Mouse (Mus musculus) embryonic facial prominence, embryonic 14.5 days (tissue): ENCODE measurements at regions not wholly inside any gene's neighbourhood (a gene's known extent, or its start where the extent isn't known, plus 50 kb on each side); places are given as distances from the start of the nearest gene placed in this dataset.
A peak's percentile ranks its signal among the peaks of the same experiment; 100 is the strongest.

Experiments
- ATAC-seq: fragments of 200-750 bp; cut with Nextera tagmentation; 2 replicates; pipeline ENCODE4 v1.8.0; 2017; ENCODE audit warnings: low read depth, moderate number of reproducible peaks, moderate TSS enrichment
- DNase-seq: peaks from one replicate; pipeline ENCODE4 v3.0.0-alpha.2; 2015; ENCODE audit warnings: low spot score
- H3K27ac ChIP-seq: fragments of 300-500 bp; sonication (generic); replicated peaks from 2 replicates; pipeline ENCODE4 v1.5.1; 2014; ENCODE audit warnings: low read depth, mild to moderate bottlenecking, low read length, moderate library complexity
- H3K27me3 ChIP-seq: fragments of 300-500 bp; sonication (generic); replicated peaks from 2 replicates; pipeline ENCODE4 v1.6.1; 2014; ENCODE audit warnings: low read length; ENCODE audit not compliant: control insufficient read depth, insufficient read depth
- H3K36me3 ChIP-seq: fragments of 300-500 bp; sonication (generic); 2 replicates; pipeline ENCODE4 v1.6.1; 2014; ENCODE audit warnings: low read length, mixed read lengths; ENCODE audit not compliant: control insufficient read depth, insufficient read depth
- H3K4me1 ChIP-seq: fragments of 300-500 bp; sonication (generic); 2 replicates; pipeline ENCODE4 v1.6.1; 2014; ENCODE audit warnings: antibody characterized with exemption, low read length; ENCODE audit not compliant: control insufficient read depth, insufficient read depth
- H3K4me2 ChIP-seq: fragments of 300-500 bp; sonication (generic); 2 replicates; pipeline ENCODE4 v1.6.1; 2014; ENCODE audit warnings: low read depth, mild to moderate bottlenecking, low read length, moderate library complexity, mixed read lengths
- H3K4me3 ChIP-seq: fragments of 300-500 bp; sonication (generic); 2 replicates; pipeline ENCODE4 v1.5.1; 2014; ENCODE audit warnings: low read depth, mild to moderate bottlenecking, low read length
- H3K9ac ChIP-seq: fragments of 300-500 bp; sonication (generic); 2 replicates; pipeline ENCODE4 v1.6.1; 2014; ENCODE audit warnings: low read depth, mild to moderate bottlenecking, low read length, moderate library complexity, mixed read lengths
- H3K9me3 ChIP-seq: fragments of 300-500 bp; sonication (generic); 2 replicates; pipeline ENCODE4 v1.6.1; 2016; ENCODE audit warnings: low read length; ENCODE audit not compliant: control insufficient read depth
- WGBS: fragments of 180-500 bp; shearing (Covaris S2); extraction: QIAGEN DNeasy Blood & Tissue Kit; methylation state at CpG from one replicate; pipeline ENCODE4 v1.1.7; 2014; 5-methylcytosine and 5-hydroxymethylcytosine counted together

DNA sequence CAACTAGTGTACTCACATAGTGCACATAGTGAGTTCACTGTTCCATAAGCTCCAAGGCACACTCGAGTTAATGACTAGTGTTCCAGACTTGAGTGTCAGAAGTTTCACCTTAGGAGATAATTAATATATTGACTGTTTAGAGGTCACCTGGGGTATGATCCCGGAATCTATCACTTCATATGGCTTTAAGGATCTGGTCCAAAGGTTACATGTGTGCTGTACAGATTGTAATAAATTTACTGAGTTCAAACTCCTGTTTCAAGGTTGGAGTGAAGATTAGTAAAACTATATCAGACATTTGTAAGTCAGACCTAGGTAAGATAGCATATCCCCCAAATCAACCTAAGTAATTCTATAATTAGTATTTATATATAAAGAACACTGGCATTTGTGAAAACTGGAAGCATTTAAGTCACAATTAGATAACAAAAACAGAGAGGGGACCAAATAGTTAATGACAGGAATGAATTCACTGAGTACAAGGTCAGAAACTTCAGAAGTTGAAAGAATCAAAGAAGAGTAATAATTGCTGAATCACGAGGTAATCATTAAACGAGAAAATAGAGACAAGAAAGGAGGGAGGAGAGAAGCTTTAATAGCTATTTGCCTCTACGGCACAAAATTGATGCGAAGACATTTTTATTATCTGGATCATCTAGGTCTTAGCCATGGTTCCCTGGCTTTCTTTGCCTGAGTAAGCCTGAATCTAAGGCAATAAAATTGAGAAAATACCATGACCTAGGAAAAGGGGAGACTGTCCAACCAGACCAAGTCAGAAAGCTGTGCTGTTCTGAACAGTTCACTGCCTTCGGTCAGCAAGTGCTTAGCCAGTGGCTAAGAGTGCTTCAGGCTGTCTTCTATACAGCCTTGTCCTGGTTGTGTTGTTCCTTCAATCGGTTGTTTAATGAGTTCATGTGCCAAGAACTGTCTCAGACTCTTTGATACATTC lies 112.6 kb upstream of the Zfand5 start:
- H3K27me3 ChIP-seq = no peaks in the 10 kb centered on the region
- H3K36me3 ChIP-seq = no peaks in the 10 kb centered on the region
- H3K9me3 ChIP-seq = no peaks in the 10 kb centered on the region
- no peak overlapping the region for H3K4me3 ChIP-seq
- 63% methylated on average over 8 of the region's 8 CpGs for WGBS
- ATAC-seq (no peak), DNase-seq (no peak)
- no peak overlapping the region for H3K27ac ChIP-seq
- no peaks in the 10 kb centered on the region for H3K4me1 ChIP-seq
- no peak overlapping the region for H3K9ac ChIP-seq
- H3K4me2 ChIP-seq = no peak overlapping the region

- ATAC-seq = no peak
Observed at GRCm38 (mm10) chr19:21154162-21154561, 117.9 kb upstream of the Zfand5 start.

GRCm38 (mm10) chr19:21152027-21152426 lies 120.1 kb upstream of the Zfand5 start:
- H3K4me3 ChIP-seq = no peak overlapping the region
- no peak overlapping the region for H3K9ac ChIP-seq
- H3K9me3 ChIP-seq = no peaks in the 10 kb centered on the region
- H3K4me1 ChIP-seq = no peaks in the 10 kb centered on the region
- no peak overlapping the region for H3K27ac ChIP-seq
- H3K36me3 ChIP-seq = no peaks in the 10 kb centered on the region
- ATAC-seq = no peak
- H3K27me3 ChIP-seq = no peaks in the 10 kb centered on the region
- DNase-seq = peak; percentile 50
- WGBS = 79% methylated on average over 3 of the region's 3 CpGs
- no peak overlapping the region for H3K4me2 ChIP-seq

More at GRCm38 (mm10) chr19:21154162-21154561, 117.9 kb upstream of the Zfand5 start:
- Histone ChIP-seq H3K36me3 (no peaks in the 10 kb centered on the region), H3K9me3 (no peaks in the 10 kb centered on the region), H3K4me3 (no peak overlapping the region), H3K9ac (no peak overlapping the region), H3K4me1 (no peaks in the 10 kb centered on the region), H3K4me2 (no peak overlapping the region), H3K27me3 (no peaks in the 10 kb centered on the region), H3K27ac (no peak overlapping the region)
- WGBS = 46% methylated on average over 1 of the region's 1 CpGs
- no peak for DNase-seq

GRCm38 (mm10) chr19:21150849-21151248 lies 121.2 kb upstream of the Zfand5 start:
- H3K36me3 ChIP-seq = no peaks in the 10 kb centered on the region
- 65% methylated on average over 3 of the region's 3 CpGs for WGBS
- ATAC-seq = no peak
- no peaks in the 10 kb centered on the region for H3K27me3 ChIP-seq
- H3K9me3 ChIP-seq = no peaks in the 10 kb centered on the region
- H3K4me1 ChIP-seq = no peaks in the 10 kb centered on the region
- no peak overlapping the region for H3K9ac ChIP-seq
- H3K27ac ChIP-seq = no peak overlapping the region
- H3K4me3 ChIP-seq = no peak overlapping the region
- no peak for DNase-seq
- H3K4me2 ChIP-seq = no peak overlapping the region

- DNase-seq (no peak), ATAC-seq (no peak)
- no peak overlapping the region for H3K9ac ChIP-seq
- H3K36me3 ChIP-seq = no peaks in the 10 kb centered on the region
- H3K4me3 ChIP-seq = no peak overlapping the region
- H3K4me2 ChIP-seq = no peak overlapping the region
- no peaks in the 10 kb centered on the region for H3K4me1 ChIP-seq
- H3K27me3 ChIP-seq = no peaks in the 10 kb centered on the region
- H3K27ac ChIP-seq = no peak overlapping the region
- WGBS = 97% methylated on average over 1 of the region's 1 CpGs
- no peaks in the 10 kb centered on the region for H3K9me3 ChIP-seq
Observed at GRCm38 (mm10) chr19:21150241-21150640, 121.8 kb upstream of the Zfand5 start.

DNA sequence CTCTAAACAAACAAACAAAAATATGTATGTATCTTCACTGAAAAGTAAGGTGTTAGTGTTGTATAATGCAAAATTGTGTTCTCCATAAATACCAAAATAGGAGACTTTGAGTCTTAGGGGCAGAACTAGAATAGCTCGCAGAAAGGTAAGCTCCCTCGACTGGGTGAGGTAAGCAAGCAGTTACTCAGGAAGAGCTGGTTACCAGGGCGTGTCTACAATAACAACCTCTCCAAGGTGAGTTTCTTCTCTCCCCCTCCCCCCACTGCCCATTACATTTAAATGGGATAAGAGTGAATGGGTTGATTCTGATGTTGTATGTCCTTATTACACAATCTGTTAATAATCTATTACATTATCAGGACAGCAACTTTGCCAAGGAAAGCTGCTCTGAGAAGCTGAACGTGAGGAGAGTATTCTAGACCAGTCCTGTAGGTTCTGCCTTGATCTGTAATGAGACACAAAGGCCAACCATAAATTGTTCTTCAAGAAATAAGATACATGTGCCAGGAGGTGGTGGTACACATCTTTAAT lies 125.2 kb upstream of the Zfand5 start:
- DNase-seq (no peak), ATAC-seq (no peak)
- Histone ChIP-seq H3K4me1 (no peaks in the 10 kb centered on the region; the same call in 1 of the 2 replicates), H3K4me2 (no peak overlapping the region), H3K4me3 (no peak overlapping the region), H3K9me3 (no peaks in the 10 kb centered on the region), H3K36me3 (no peaks in the 10 kb centered on the region), H3K9ac (no peak overlapping the region), H3K27ac (no peak overlapping the region), H3K27me3 (no peaks in the 10 kb centered on the region)
- 82% methylated on average over 4 of the region's 4 CpGs for WGBS

DNA sequence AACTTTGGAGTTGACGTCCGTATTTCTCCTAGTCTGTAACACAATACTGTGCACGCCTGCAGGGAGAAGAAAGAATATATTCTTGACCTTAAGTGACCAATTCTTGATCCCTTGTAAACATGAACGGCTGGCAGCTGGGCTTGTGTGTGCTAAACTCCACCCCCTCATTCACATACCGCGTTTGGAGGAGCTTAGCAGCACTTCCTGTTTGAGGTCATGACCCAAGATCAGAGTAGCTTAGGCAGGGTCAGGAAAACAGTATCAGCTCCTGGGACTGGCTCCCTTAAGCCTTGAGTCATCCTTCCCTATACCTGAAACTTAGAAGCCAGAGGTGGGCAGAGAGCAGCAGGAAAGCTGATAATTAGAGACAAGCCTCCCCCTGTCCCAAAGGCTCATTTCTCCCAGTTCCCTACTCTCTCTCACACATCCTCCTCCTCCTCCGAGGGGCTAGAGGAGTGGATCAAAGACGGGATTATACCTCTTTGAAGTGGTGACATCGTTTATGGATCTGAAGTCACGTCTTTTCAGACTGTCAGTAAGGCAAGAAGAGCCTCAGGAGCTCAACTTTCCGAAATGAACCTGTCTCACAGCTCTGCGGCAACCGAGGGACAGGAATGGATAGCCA lies 127.3 kb upstream of the Zfand5 start:
- 11% methylated on average over 13 of the region's 13 CpGs for WGBS
- no peak overlapping the region for H3K27ac ChIP-seq
- no peaks in the 10 kb centered on the region for H3K36me3 ChIP-seq
- peak; percentile 79; the same call in 1 of the 2 replicates for ATAC-seq
- no peaks in the 10 kb centered on the region; the same call in 1 of the 2 replicates for H3K4me1 ChIP-seq
- no peaks in the 10 kb centered on the region for H3K9me3 ChIP-seq
- H3K27me3 ChIP-seq = no peaks in the 10 kb centered on the region
- DNase-seq = peak; percentile 77
- peak overlapping the region; percentile 21 for H3K4me2 ChIP-seq
- no peak overlapping the region for H3K9ac ChIP-seq
- H3K4me3 ChIP-seq = no peak overlapping the region

DNA sequence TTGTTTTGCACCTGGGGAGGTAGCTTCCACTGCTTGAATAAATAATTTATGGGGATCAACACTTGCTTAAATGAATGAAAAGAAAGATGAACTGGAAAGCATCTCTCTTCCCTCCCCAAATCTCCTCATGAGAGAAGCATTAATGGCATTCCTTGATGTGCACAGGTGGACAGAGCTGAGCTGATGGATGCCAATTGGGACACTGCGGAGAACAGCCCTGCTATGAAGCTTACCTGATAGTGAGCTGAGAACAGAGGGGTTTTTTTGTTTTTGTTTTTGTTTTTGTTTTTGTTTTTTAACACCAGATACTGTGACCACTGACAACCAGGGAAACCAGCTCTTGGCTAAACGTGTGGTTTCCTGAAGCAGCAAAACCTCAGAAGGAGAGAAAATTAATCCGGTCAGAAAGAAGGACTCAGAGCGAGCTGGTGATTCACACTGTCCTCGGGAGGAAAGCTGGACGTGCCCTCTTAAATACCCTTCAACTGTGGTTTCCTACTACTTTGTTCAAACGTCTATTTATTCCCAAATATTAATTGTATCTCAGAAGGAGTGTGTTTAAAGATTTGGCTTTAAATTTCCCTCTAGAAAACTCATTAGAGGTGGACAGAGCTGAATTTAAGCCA lies 128.0 kb upstream of the Zfand5 start:
- no peaks in the 10 kb centered on the region; the same call in 1 of the 2 replicates for H3K4me1 ChIP-seq
- WGBS = 30% methylated on average over 7 of the region's 7 CpGs
- H3K4me2 ChIP-seq = peak overlapping the region; percentile 21

More for the DNA sequence above, 128.0 kb upstream of the Zfand5 start:
- no peaks in the 10 kb centered on the region for H3K9me3 ChIP-seq
- DNase-seq (no peak), ATAC-seq (no peak)
- no peak overlapping the region for H3K4me3 ChIP-seq
- no peaks in the 10 kb centered on the region for H3K36me3 ChIP-seq
- no peak overlapping the region for H3K27ac ChIP-seq
- H3K27me3 ChIP-seq = no peaks in the 10 kb centered on the region
- H3K9ac ChIP-seq = no peak overlapping the region
